Mouse (Mus musculus) adrenal gland, postnatal 10 days (tissue): ENCODE measurements around the gene Tc2n. TPM values are rescaled to one million over a fixed set of nuclear protein-coding genes. Genes with fewer than 3 reads are reported as not detected.

Source experiments
- DNase-seq: peaks from one replicate; pipeline ENCODE4 v3.0.0; 2021; ENCODE audit warnings: mixed read lengths
- long read RNA-seq, 2 experiments: library from polyadenylated mRNA; stranded (forward); transcript quantifications; one replicate each; pipeline ENCODE4 v2.0.0; 2021
- total RNA-seq, 2 experiments: library from RNA; stranded (reverse); gene quantifications; 2 replicates each; pipeline ENCODE4 v1.2.3; 2021

Tc2n gene
- 1 to 10 TPM in 1 of 2 experiments, under 1 TPM in 1; 0.88 to 2.3 TPM for total RNA-seq
- long read RNA-seq, experiment 1, partial matches to known transcripts, result 0 of 2 reads
- long read RNA-seq, experiment 1, other reads (novel, unspliced or antisense), result 2 of 2 reads
- long read RNA-seq, experiment 2, full-length matches to known transcripts, result 1 of 3 reads
- long read RNA-seq, experiment 2, partial matches to known transcripts, result 0 of 3 reads
- long read RNA-seq, experiment 2, other reads (novel, unspliced or antisense), result 2 of 3 reads

GRCm38 (mm10) chr12:101718054-101718754 is at the start of gene Tc2n:
TSS of gene Tc2n (minus strand) at chr12:101718523.
- DNase-seq, result peak; percentile 85

GRCm38 (mm10) chr12:101767306-101768053 is 49.2 kb upstream of the Tc2n start:
- DNase-seq, result peak; percentile 81

DNA sequence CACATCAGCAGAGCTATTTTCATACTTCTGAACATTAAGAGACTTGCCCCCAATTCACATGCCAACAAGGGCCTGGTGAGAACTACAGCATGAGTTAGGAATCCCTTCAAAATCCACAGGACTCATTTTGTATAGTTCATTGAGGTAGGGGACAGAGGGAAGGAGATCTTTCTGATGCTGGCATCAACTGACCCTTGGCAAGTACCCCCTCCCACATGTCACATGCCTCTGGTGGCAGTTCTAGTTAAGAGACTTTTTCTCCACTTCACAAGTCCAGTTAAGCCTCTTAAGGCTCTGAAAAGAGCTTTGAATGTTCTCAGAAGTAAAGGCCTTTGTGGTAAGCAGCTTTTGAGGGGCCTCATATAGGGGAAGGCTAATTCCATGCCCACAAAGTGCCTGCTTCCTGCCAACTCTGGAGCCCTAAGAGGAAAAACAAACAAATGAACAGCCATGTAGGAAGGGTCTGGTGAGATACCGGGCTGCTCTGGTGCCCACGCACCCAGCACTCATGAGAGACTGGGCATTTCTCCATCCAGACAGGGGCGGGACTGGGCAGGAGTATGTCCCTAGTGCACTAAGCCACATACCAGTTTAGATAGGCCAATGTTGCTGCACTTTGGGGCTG is 48.0 kb upstream of the Tc2n start:
- no peak for DNase-seq

GRCm38 (mm10) chr12:101764870-101765269 is 46.5 kb upstream of the Tc2n start:
- DNase-seq, result no peak

GRCm38 (mm10) chr12:101763065-101763464 is 44.7 kb upstream of the Tc2n start:
- DNase-seq, result peak; percentile 19

DNA sequence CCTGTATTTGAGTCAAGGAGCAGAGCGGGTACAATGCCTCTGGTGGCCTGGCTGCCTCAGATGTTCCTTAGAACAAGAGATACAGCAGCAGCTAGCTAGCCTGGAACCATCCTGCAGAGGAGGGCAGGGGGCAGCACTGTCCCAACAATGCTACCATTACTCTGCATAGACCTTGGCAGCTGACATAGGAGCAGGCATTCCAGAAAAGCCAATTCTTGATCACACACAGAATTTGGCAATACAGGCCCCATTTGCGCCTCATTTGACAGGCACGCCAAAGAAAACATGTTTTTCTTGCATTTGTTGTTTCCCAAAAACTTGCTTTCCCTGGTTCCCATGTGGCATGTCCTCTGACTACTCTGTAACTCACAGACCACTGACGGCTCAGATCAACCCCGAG is 43.7 kb upstream of the Tc2n start:
- peak; percentile 26 for DNase-seq

DNA sequence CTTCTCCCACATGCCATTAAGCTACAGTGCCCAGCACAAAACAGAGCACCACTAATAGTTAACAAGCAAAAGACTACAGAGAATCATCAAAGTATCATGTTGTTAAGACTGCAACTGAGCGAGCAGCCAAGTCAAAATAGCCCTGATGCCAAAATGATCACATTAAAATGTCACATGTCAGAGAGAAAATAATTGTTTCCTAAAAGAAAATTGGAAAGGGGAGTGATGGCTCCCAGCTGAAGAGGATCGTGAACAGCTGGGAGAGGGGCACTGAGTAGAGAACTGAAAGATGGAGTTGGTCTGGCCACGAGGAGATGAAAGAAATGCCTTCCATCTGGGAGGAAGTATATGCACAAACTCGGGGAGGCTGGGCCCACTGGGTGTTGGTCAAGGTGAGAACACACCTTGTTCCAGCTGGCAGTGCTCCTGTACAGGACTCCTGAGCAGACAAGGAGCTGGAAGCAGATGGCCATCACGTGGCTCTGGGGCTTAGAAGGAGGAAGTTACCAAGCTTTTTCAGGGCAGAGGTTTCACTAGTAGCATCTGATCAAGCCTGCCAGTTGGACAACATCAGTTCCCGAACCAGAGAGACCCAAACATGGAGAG is 41.2 kb upstream of the Tc2n start:
- no peak for DNase-seq

GRCm38 (mm10) chr12:101758698-101759097 is 40.4 kb upstream of the Tc2n start:
- no peak for DNase-seq

GRCm38 (mm10) chr12:101742375-101742774 is 24.1 kb upstream of the Tc2n start:
- DNase-seq, result no peak

DNA sequence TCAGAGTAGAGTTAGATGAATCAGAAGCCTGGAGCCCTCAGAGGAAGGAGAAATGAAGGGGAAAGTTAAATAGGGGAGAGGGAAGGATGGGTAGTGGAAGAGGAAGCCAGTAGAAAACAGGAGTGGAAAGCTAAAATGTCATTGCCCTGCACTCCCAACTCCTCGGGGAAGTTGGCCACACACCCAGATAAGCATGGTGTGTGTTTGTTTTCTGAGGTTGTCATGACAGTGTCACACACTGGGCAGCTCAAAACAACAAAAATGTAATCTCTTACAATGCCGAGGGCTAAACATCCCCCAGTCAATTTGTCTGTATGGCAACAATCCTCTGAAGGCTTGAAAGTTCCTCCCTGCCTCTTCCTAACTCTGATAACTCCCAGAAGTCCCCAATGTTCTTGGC is 22.2 kb upstream of the Tc2n start:
- DNase-seq, result no peak

DNA sequence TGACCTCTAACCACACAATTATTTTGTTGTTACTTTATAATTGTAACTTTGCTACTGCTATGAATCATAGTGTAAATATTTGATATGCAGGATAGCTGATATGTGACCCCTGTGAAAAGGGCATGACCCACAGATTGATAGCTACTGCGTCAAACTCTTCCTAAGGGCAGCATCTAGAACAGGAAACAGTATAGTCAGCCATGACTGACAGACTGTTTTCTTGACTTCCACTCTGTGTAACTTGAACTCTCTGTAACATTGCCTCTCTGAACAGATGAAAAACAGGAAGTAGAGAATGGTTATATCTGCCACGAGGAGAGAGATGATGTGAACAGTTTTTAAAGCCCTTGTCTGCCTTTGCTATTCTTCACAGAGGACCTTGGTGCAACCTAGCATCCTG is 21.7 kb upstream of the Tc2n start:
- DNase-seq, result no peak

GRCm38 (mm10) chr12:101718755-101719150 is 430 bp upstream of the Tc2n start:
- DNase-seq, result peak; percentile 49

- DNase-seq, result no peak
Measured at GRCm38 (mm10) chr12:101699176-101699575, 19.1 kb downstream of the Tc2n start.

DNA sequence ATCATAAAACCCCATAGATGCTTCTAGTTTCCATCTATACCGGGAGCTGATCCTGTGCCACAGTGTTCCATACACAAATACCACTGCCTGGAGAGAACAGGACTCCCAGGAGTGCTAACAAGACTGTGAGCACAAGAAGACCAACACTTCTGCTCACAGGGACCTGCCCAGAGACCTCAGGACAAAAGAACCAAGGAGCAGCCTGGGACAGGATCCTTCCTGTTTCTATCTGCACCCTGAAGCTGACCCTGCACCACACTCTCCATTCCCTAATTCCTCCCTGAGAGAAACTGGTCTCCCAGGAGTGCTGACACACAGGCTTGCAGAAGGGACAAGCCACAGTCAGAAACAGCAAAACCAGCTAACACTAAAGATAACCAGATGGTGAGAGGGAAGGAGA is 21.8 kb downstream of the Tc2n start:
- no peak for DNase-seq

DNA sequence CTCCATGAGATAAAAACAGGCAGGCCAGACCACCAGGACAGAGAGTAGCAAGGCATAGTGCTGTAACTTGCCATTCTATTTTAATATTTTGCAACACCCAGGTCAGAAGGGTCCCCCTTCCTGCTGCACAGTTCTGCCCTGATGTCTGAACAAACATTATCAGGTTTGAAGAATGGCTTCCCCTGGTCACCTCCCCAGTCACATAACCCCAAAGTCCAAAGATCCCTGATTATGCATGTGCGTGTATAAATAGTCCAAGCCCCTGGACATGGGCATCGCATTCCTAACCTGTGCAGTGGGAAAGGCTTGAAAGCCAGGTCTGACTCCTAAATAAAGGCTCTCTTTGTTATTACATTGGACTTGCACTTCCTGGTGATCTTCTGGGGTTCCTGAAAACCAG is 37.8 kb downstream of the Tc2n start:
- DNase-seq, result no peak

DNA sequence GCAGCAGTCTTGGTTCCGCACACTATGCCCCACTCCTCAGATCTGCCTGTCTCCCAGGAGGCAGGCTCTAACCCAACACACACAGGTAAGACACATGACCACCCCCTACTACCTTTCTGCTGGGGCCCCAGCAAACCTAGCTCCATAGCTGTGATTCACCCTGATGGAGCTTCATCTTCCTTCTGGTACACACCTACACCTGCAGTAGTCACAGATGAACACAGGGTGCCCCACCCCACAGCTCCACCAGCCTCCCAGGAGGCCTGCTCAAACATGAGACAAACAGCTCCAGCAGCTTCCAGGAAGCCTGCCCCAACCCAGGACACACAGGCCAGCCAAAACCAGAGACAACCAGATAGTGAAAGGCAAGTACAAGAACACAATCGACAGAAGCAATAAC is 50.8 kb downstream of the Tc2n start:
- no peak for DNase-seq

- DNase-seq, result no peak
Measured at GRCm38 (mm10) chr12:101633137-101633536, 85.2 kb downstream of the Tc2n start.

DNA sequence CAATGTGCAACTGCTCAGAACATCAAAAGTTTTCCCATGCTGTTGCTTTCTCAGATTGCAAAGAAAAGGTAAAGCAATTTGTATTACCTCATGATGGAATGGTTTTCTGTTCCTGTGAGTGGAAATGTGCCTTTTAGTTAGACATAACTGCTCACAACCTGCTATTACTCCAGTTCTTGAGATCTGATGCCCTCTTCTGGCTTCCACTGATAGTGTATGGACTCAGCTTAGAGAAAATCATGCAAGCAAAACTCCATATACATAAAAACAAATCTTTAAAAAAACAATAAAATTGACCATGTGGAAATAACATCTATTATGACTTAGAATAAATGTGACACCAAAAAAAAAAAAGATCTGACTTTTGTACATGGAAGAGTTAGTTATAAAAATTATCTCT is 111.7 kb downstream of the Tc2n start:
- DNase-seq, result peak; percentile 2
